Mouse (Mus musculus) embryonic fibroblast, embryonic 13.5 days (primary cell): ENCODE measurements around the gene Lsm14a.

Source experiments
- CTCF ChIP-seq: IDR thresholded peaks from 2 replicates; pipeline ENCODE4 v1.5.1; 2011; ENCODE audit warnings: mild to moderate bottlenecking, control low read depth, low read length, moderate library complexity, borderline replicate concordance; ENCODE audit not compliant: insufficient read depth
- POLR2A ChIP-seq: IDR thresholded peaks from 2 replicates; pipeline ENCODE4 v1.6.1; 2011; ENCODE audit warnings: low read depth, mild to moderate bottlenecking, control low read depth, low read length, moderate library complexity

DNA sequence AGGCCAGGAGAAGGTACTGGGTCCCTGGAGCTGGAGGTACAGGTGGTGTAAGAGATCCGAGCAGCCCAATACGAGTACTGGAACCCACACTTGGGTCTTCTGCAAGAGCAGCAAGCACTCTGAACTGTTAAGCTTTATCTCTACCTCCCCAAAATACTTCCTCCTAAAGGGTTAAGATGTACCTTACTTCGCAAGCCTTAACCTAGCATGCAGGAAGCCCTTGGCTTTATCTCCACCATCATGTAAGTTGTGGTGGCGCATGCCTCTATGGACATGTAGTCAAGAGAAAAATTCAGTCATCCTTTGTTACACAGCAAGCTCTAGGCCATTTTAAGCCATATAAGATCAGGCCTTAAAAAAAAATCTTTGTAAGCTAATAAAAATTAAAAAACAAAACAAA is 46.6 kb downstream of the Lsm14a start:
- TF ChIP-seq CTCF (no peak), POLR2A (no peak)
